In genomic region chr6:53691006-53691405, GRCm38 (mm10) we compare ENCODE assay signal across 16 mouse cellular contexts.
"Had no signal": no experiment of that assay in that cellular context is flagged by ENCODE, and none has a peak within 500 bp of the region (broad histone marks: within the 10 kb centered on the region; RNA-seq: fewer than 3 reads in every experiment).

No protein-coding gene starts in this region.

- H3K27me3 ChIP-seq: midbrain, embryonic 13.5 days; midbrain, embryonic 15.5 days; neural tube, embryonic 12.5 days; stomach, embryonic 15.5 days had no signal

- DNase-seq: liver, postnatal 0 days; lung, adult 2 months; lung, postnatal 14 days; lung, postnatal 36 days; right cerebral cortex, postnatal 14 days; thymus, adult 2 months; thymus, postnatal 25 days; thymus, postnatal 4 days had no signal

- ATAC-seq: liver, postnatal 0 days; midbrain, embryonic 13.5 days; midbrain, embryonic 15.5 days had no signal

- H3K9ac ChIP-seq: liver, postnatal 0 days; midbrain, embryonic 13.5 days; midbrain, embryonic 15.5 days; neural tube, embryonic 12.5 days; stomach, embryonic 15.5 days had no signal

- H3K36me3 ChIP-seq: midbrain, embryonic 13.5 days; midbrain, embryonic 15.5 days; neural tube, embryonic 12.5 days; stomach, embryonic 15.5 days had no signal

- H3K4me3 ChIP-seq: megakaryocyte, embryonic 14.5 days; midbrain, embryonic 13.5 days; midbrain, embryonic 15.5 days; neural tube, embryonic 12.5 days; stomach, embryonic 15.5 days had no signal

- H3K4me1 ChIP-seq: megakaryocyte, embryonic 14.5 days; midbrain, embryonic 13.5 days; midbrain, embryonic 15.5 days; neural tube, embryonic 12.5 days; stomach, embryonic 15.5 days had no signal

- H3K4me2 ChIP-seq: midbrain, embryonic 11.5 days; midbrain, embryonic 13.5 days; midbrain, embryonic 15.5 days; neural tube, embryonic 12.5 days; stomach, embryonic 15.5 days had no signal

- H3K27ac ChIP-seq: macrophage; midbrain, embryonic 13.5 days; midbrain, embryonic 15.5 days; neural tube, embryonic 12.5 days; stomach, embryonic 15.5 days; stomach, postnatal 0 days had no signal

- H3K9me3 ChIP-seq: midbrain, embryonic 13.5 days; midbrain, embryonic 15.5 days; neural tube, embryonic 12.5 days; stomach, embryonic 15.5 days had no signal
